Mouse (Mus musculus) forebrain, embryonic 10.5 days (tissue): ENCODE measurements around the gene Ttk. TPM values are rescaled to one million over a fixed set of nuclear protein-coding genes. Genes with fewer than 3 reads are reported as not detected.
A peak's percentile ranks its signal among the peaks of the same experiment; 100 is the strongest.

ENCODE experiments used
- DNase-seq: peaks from one replicate; pipeline ENCODE4 v3.0.0-alpha.2; 2017; ENCODE audit warnings: low spot score; ENCODE audit errors: extremely low spot score
- H3K27ac ChIP-seq: fragments of 300-500 bp; sonication (generic); 2 replicates; pipeline ENCODE4 v1.5.1; 2016; ENCODE audit warnings: mild to moderate bottlenecking
- H3K27me3 ChIP-seq: fragments of 300-500 bp; sonication (generic); 2 replicates; pipeline ENCODE4 v1.6.1; 2016; ENCODE audit warnings: mild to moderate bottlenecking; ENCODE audit not compliant: poor library complexity, severe bottlenecking
- H3K36me3 ChIP-seq: fragments of 300-500 bp; sonication (generic); replicated peaks from 2 replicates; pipeline ENCODE4 v1.6.1; 2016; ENCODE audit warnings: mild to moderate bottlenecking, moderate library complexity
- H3K4me1 ChIP-seq: fragments of 300-500 bp; sonication (generic); 2 replicates; pipeline ENCODE4 v1.6.1; 2016
- H3K4me3 ChIP-seq: fragments of 300-500 bp; sonication (generic); 2 replicates; pipeline ENCODE4 v1.5.1; 2016; ENCODE audit warnings: mild to moderate bottlenecking, moderate library complexity
- H3K9me3 ChIP-seq: fragments of 300-500 bp; sonication (generic); 2 replicates; pipeline ENCODE4 v1.6.1; 2016; ENCODE audit warnings: mild to moderate bottlenecking, moderate library complexity
- WGBS: fragments of 180-500 bp; shearing (Covaris S2); methylation state at CpG from one replicate; pipeline ENCODE4 v1.1.7; 2016; 5-methylcytosine and 5-hydroxymethylcytosine counted together
- polyA plus RNA-seq: library from polyadenylated mRNA; unstranded; fragments of >200 nt; fragmentation: Nextera tagmentation; extraction: Ambion mirVana; gene quantifications from 2 replicates; pipeline ENCODE4 v1.2.1, GENCODE M21; 2016

The Ttk gene
- polyA plus RNA-seq = 53.6 and 56.2 TPM in 2 replicates

DNA sequence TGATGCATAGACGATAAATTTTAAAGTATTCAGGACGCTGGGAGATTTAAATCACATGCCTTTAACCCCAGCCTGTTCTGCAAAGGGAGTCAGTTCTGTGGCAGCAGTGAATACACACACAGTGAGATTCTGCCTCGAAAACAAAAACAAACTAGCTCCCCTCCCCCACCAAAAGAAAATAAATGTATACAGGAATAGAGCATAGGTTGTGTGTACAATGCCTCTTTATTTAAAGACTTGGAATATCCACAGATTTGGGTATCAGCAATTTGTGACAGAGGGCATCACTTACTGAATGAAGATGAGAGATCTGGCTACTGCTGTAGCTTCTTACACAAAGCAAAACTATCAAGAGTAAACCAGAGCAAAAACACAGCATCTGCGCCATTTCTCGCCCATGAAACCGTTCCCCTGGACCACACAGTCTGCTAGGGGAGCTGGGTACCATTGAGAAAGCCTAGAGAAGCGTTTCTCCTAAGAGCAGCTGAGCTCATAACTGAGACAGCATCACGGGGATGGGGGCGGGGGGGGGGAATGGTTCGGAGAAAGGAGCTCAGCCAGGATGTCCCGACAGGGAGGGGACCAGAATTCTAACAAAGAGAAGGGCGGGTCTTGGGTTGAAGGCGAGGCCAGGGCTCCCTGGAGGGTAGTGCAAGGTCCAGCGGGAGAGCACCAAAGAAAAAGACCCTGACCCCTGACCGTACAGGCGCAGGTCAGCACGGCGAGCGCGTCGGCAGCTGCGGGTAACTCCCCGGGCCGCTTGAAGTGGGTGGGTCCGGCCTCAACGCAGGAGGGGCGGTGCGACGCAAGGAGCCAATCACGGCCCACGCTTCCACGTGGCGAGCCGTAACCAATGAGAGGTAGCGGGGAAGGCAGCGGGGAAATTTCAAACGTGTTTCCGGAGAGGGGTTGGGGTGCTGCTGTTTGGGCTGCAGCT, at the start of gene Ttk:
Gene Ttk, plus strand, starts transcription at position 879 of the 937 bp plus-strand sequence.
- DNase-seq = peak; percentile 94
- Histone ChIP-seq H3K36me3 (peaks cover 12% of the 10 kb centered on the region), H3K27ac (peak within 1 kb of the TSS; percentile 95), H3K9me3 (no peaks in the 10 kb centered on the region), H3K27me3 (no peaks in the 10 kb centered on the region), H3K4me3 (peak within 1 kb of the TSS; percentile 96), H3K4me1 (peaks cover 26% of the 10 kb centered on the region)
- 1% methylated on average over 38 of the region's 38 CpGs for WGBS

DNA sequence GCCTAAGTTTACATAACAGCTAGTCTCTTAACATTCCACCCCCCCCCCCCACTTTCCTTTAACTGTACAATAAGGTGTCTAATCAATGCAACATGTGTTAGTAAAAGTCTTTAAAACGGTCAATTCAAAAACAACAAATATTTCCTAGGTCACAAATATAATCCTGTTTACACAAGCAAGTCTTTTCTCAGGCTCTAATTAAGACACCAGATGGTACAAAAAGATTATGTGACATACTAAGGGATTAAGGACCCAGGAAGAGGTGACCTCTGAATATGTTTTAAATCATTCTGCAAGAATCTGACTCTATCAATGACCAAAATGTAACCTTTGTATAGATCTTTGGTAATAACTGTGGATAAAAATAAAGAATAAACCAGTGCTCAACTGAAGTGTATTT, 49.0 kb upstream of the Ttk start:
- Histone ChIP-seq H3K27ac (no peak overlapping the region), H3K9me3 (no peaks in the 10 kb centered on the region), H3K4me1 (no peaks in the 10 kb centered on the region), H3K4me3 (no peak overlapping the region), H3K27me3 (no peaks in the 10 kb centered on the region), H3K36me3 (peaks cover 48% of the 10 kb centered on the region)
- 78% methylated on average over 1 of the region's 1 CpGs for WGBS
- no peak for DNase-seq

DNA sequence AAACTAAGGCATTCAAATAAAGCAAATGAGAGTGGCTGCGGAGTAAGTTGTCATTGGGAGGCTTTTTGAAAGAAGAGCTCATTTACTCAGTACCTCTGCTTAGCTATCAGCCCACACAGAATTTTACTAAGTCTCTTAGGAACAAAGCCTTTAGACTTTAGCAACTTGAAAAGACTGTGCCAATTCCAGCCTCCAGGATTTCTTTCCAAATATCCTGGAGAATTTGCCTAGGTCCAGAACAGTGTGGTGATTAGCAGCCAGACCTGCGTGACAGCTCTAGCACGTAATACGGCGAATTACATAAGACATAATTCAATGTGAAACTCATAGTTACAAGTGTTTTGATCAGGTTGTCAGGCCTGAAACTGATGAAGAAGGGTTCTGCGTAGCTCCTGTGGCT, 45.2 kb upstream of the Ttk start:
- no peaks in the 10 kb centered on the region for H3K9me3 ChIP-seq
- 97% methylated on average over 6 of the region's 6 CpGs for WGBS
- H3K4me1 ChIP-seq = no peaks in the 10 kb centered on the region
- H3K4me3 ChIP-seq = no peak overlapping the region
- peaks cover 25% of the 10 kb centered on the region for H3K36me3 ChIP-seq
- H3K27me3 ChIP-seq = no peaks in the 10 kb centered on the region
- DNase-seq = no peak
- H3K27ac ChIP-seq = no peak overlapping the region

DNA sequence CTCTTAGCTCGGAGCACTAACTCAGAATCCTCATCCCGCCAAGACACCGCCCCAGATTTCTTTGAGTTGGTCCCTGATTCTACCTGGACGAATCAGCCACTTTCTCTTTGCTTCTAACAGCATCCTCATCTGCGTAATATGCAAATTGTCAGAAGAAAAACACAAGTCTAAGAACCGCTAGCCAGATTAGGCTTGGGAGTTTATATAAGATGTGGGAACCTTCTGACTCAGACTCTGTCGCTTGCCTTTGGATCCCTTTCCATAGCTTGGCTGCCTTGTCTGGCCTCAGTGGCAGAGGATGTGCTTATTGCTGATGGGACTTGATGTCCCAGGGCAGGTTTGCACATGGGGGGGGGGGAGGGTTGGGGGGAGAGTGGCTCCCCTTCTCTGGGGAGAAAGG, 37.6 kb upstream of the Ttk start:
- Histone ChIP-seq H3K4me3 (no peak overlapping the region), H3K9me3 (no peaks in the 10 kb centered on the region), H3K27me3 (no peaks in the 10 kb centered on the region), H3K27ac (no peak overlapping the region), H3K36me3 (peaks cover 5% of the 10 kb centered on the region; the same call in 1 of the 2 replicates), H3K4me1 (no peaks in the 10 kb centered on the region)
- no peak for DNase-seq
- 92% methylated on average over 7 of the region's 7 CpGs for WGBS

DNA sequence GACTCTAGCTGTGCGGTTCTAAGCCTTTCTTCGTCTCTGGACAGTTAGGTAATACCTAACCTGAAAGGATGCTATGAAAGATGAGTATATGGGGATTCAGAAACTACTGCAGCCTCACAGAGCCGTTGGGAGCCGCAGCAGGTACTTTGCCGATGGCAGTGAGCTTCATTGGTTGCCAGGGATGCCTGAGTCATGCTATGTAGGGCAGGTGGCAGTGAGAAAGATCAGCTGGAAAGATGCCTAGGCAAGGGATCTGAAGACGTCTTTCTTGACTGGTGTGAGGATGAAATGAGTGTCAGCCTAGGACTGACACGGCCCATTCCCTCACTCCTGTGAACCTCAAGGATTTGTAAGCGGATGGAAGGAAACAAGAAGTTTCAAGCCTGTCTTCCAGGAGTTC, 36.6 kb upstream of the Ttk start:
- 0 out of 2 replicates have a peak, but pooled peaks cover 4% of the 10 kb centered on the region for H3K4me1 ChIP-seq
- no peak for DNase-seq
- H3K27ac ChIP-seq = no peak overlapping the region
- no peaks in the 10 kb centered on the region for H3K9me3 ChIP-seq
- no peak overlapping the region for H3K4me3 ChIP-seq
- 89% methylated on average over 8 of the region's 8 CpGs for WGBS
- H3K27me3 ChIP-seq = no peaks in the 10 kb centered on the region
- peaks cover 5% of the 10 kb centered on the region; the same call in 1 of the 2 replicates for H3K36me3 ChIP-seq

DNA sequence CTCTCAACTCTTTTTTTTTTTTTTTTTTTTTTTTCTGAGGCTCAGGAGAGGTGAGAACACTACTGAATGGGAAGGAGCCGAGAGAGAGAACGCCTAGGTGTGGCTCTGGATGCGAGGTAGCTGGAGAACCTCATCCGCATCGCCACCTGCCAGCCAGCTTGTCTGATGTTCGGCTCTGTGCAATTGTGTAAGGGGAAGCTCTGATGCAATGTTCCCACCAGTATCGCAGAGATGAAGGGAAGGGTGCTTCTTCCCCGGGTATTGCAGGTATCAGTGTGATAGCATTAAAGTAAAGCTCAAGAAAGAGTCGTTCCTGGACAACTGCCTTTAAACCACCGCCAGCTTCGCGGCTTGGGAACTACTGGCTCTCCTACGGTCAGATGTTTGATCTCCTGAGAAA, 30.1 kb upstream of the Ttk start:
- WGBS = 67% methylated on average over 13 of the region's 13 CpGs
- peaks cover 5% of the 10 kb centered on the region; the same call in 1 of the 2 replicates for H3K36me3 ChIP-seq
- peaks cover 37% of the 10 kb centered on the region for H3K4me1 ChIP-seq
- H3K27ac ChIP-seq = no peak overlapping the region
- DNase-seq = no peak
- H3K4me3 ChIP-seq = peak overlapping the region; percentile 78
- no peaks in the 10 kb centered on the region for H3K9me3 ChIP-seq
- peaks cover 26% of the 10 kb centered on the region for H3K27me3 ChIP-seq

DNA sequence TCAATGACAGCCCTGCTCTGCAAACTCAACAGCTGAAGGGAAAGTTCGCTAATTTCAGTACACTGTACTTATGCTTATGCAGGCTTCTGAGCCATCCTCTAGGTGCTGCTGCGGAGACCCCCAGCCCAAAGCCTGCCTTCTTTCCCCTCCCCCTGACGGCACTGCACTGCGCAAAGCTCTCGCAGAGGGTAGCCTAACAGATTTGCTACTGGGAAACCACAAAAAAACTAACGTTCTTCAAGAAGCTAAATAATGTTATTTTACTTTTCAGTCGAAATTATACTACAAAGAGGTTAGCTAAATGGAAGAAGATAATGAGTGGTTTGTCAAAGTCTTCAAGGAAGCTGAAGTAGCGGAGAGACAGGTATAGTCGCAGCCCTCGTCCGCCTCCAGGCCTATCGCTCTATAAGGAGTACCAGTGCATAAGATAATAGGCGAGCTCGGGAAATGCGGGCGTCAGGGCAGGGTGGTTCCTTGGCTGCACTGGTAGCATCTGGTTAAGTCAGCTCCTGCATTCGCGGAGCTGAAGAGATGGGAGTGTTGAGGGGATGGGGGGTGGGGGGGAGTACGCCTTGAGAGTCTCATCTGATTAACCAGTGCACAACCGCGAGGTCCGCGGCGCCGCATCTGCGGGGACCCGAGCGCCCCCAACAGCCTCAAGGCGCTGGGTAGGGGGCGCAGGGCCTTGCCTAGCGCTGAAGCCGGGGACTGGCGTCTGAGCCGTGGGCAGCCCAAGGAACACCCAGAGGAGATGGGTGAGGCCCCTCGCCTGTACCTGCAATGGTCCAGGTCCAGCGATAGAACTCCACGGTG, 29.1 kb upstream of the Ttk start:
- H3K27ac ChIP-seq = peak overlapping the region; percentile 91
- peak overlapping the region; percentile 78 for H3K4me3 ChIP-seq
- under 1% methylated on average over 37 of the region's 37 CpGs for WGBS
- no peaks in the 10 kb centered on the region for H3K9me3 ChIP-seq
- no peaks in the 10 kb centered on the region for H3K36me3 ChIP-seq
- DNase-seq = peak; percentile 61
- H3K27me3 ChIP-seq = peaks cover 26% of the 10 kb centered on the region
- peaks cover 37% of the 10 kb centered on the region for H3K4me1 ChIP-seq

DNA sequence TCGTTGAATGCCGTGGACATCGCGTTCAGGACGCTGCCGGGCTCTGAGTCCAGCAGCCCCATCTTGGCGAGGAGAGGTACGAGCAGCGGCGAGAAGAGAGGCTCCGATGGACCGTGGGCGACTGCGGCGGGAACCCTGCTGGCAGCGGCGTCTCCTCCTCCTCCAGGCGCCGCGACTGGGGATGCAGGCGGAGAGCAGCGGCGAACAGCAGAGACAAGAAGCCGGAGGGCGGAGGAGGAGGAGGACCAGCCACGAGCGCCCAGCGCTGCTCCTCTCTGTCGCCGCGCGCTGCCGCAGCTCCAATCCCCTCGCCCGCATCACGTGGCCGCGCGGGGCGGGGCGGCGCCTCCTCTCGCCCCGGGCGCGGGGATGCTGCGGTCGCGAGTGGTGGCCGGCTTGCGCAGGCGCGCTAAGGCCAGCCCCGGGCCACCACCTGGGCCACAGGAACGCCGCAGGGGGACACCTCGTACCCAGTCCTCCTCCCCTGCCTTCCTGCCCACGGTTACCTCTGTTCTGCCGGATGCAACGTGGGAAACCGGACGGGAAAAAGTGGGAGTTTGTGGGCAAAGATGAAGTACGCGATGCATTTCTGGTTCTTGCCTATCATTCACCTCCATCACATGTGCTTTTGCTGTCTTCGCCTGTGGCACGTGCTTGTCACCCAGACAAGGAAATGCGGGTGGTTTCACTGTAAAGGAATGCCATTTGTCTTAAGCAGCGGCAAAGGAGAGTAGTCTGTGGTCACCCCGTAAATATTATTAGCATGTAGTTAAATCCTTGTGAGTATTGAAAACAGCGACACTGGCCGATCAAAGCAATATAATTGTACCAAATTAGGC, 28.3 kb upstream of the Ttk start, which contains the start of gene Elovl4:
Gene Elovl4, minus strand, starts transcription at position 301 of the 839 bp plus-strand sequence.
- Histone ChIP-seq H3K27ac (peak within 1 kb of the TSS; percentile 91), H3K4me3 (peak within 1 kb of the TSS; percentile 78), H3K9me3 (no peaks in the 10 kb centered on the region), H3K36me3 (no peaks in the 10 kb centered on the region), H3K4me1 (peaks cover 37% of the 10 kb centered on the region), H3K27me3 (peaks cover 26% of the 10 kb centered on the region)
- DNase-seq = peak; percentile 70
- whole genome bisulfite sequencing = 4% methylated on average over 67 of the region's 71 CpGs

DNA sequence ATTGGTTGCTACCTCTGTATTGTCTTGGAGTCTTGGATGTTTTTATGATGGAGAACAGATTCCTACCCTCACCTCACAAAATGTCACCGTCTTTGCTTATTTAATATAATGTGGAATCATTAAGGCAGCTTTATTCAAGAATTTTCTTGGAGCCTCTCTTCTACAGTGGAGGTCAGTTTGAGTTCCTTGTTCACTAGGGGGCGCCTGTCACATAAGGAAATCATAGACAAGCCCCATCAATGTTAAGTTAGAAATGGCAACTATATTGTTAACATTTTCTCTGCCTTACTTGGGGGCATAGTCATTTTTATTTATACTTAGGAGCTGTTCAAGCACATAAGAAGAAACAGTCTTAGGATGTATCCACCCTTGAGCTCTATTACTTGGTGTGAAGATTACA, 26.9 kb upstream of the Ttk start:
- no peak for DNase-seq
- H3K27me3 ChIP-seq = peaks cover 26% of the 10 kb centered on the region
- no peaks in the 10 kb centered on the region for H3K9me3 ChIP-seq
- H3K36me3 ChIP-seq = no peaks in the 10 kb centered on the region
- H3K4me3 ChIP-seq = no peak overlapping the region
- peaks cover 33% of the 10 kb centered on the region for H3K4me1 ChIP-seq
- no peak overlapping the region for H3K27ac ChIP-seq
- WGBS = 6% methylated on average over 2 of the region's 2 CpGs

DNA sequence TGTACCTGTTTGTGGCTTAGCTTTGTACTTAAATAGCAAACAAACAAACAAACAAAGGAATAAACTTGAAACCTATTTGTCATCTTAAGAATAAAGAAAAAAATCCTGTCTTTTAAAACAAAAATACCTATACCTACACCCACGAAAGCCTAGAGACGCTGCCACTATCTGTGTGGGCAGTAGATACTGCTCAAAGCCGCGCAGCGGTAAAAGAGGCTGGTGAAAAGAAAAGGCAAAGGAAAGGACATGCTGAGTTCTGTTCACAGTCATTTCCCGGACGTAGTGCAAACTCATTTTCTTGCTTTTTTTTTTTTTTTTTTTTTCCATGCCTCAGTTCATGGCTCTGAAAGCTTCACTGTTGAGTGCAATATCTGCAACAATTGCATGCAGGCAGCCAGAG, 15.3 kb upstream of the Ttk start:
- H3K27ac ChIP-seq = no peak overlapping the region
- no peak for DNase-seq
- H3K4me3 ChIP-seq = no peak overlapping the region
- H3K9me3 ChIP-seq = no peaks in the 10 kb centered on the region
- 77% methylated on average over 7 of the region's 7 CpGs for WGBS
- H3K4me1 ChIP-seq = no peaks in the 10 kb centered on the region
- no peaks in the 10 kb centered on the region for H3K27me3 ChIP-seq
- H3K36me3 ChIP-seq = no peaks in the 10 kb centered on the region

DNA sequence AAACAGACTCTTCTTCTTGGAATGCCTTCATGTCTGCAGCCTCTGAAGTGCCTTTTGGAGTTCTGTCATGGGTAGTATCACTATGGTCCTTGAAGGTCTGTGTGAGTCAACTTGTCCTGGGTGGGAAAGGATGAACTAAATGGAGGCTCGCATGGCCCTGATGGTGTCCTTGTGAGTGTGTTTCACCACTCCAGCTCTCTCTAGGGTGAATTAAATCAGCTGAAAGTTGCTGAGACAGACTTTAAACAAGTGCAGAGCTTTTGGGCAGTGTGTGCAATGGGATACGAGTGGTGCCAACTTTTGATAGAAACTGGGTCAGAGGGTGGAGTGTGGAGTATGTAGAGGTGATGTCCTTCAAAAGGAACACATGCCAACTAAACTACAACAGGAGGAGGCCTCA, 13.5 kb upstream of the Ttk start:
- Histone ChIP-seq H3K4me1 (no peaks in the 10 kb centered on the region), H3K27ac (no peak overlapping the region), H3K36me3 (no peaks in the 10 kb centered on the region), H3K9me3 (no peaks in the 10 kb centered on the region), H3K4me3 (no peak overlapping the region), H3K27me3 (no peaks in the 10 kb centered on the region)
- WGBS = 93% methylated on average over 2 of the region's 2 CpGs
- no peak for DNase-seq

DNA sequence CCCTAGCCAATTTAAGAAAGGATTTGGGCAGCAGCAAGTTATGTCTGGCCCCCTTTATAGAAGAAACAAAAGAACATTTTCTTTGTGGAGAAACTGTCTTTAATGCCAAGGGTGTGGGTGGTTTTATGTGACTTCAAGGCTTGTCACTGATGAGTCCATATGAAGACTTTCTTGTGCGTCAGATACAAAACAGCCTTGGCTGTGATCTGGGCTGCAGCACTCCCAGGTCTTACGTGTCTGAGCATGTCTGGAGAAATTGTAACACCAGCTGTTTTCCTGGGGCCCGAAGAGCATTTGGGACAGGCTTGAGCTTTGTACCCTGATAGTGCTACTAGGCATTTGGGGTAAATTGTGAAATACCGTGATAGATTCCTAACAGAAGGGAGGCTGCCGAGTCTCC, 11.6 kb upstream of the Ttk start:
- Histone ChIP-seq H3K27me3 (no peaks in the 10 kb centered on the region), H3K9me3 (no peaks in the 10 kb centered on the region), H3K4me3 (no peak overlapping the region), H3K36me3 (no peaks in the 10 kb centered on the region), H3K4me1 (no peaks in the 10 kb centered on the region), H3K27ac (no peak overlapping the region)
- WGBS = 86% methylated on average over 5 of the region's 5 CpGs
- DNase-seq = no peak
